Comparison of ENCODE assay signal across 26 mouse cellular contexts in genomic region chr3:95439670-95440069, GRCm38 (mm10). TPM values are rescaled to one million over a fixed set of nuclear protein-coding genes. Genes with fewer than 3 reads are reported as not detected.
"Had no signal": no experiment of that assay in that cellular context is flagged by ENCODE, and none has a peak within 500 bp of the region (broad histone marks: within the 10 kb centered on the region; RNA-seq: fewer than 3 reads in every experiment).

No protein-coding gene starts in this region.

- H3K27me3 ChIP-seq: midbrain, embryonic 12.5 days; neural tube, embryonic 13.5 days; neural tube, embryonic 15.5 days had no signal

- ATAC-seq: midbrain, embryonic 16.5 days had no signal

- H3K9me3 ChIP-seq: midbrain, embryonic 10.5 days; midbrain, embryonic 12.5 days; neural tube, embryonic 13.5 days; neural tube, embryonic 15.5 days had no signal

- H3K27ac ChIP-seq: midbrain, embryonic 10.5 days; midbrain, embryonic 12.5 days; neural tube, embryonic 13.5 days; neural tube, embryonic 15.5 days had no signal

- H3K4me3 ChIP-seq: midbrain, embryonic 10.5 days; midbrain, embryonic 12.5 days; myocyte; neural tube, embryonic 13.5 days; neural tube, embryonic 15.5 days had no signal

- H3K4me2 ChIP-seq: lung, embryonic 14.5 days; midbrain, embryonic 12.5 days; neural tube, embryonic 13.5 days; neural tube, embryonic 15.5 days had no signal

- H3K9ac ChIP-seq: lung, embryonic 14.5 days; midbrain, embryonic 12.5 days; neural tube, embryonic 13.5 days; neural tube, embryonic 15.5 days had no signal

- DNase-seq: lung, adult 18-20 months; lung, embryonic 14.5 days; lung, postnatal 10 days; lung, postnatal 4 days; midbrain, embryonic 14.5 days; retina, postnatal 1 day; right cerebral cortex, adult 18-20 months; right cerebral cortex, postnatal 25 days; right cerebral cortex, postnatal 4 days; spleen, adult 18-20 months; thymus, adult 18-20 months; thymus, postnatal 14 days; thymus, postnatal 36 days had no signal

RNA-seq across cellular contexts. Expression of gene 4930558C23Rik, which starts 37.0 kb away (rescaled TPM):
- total RNA-seq: megakaryocyte, adult 5-6 weeks; megakaryocyte-erythroid progenitor cell, adult 5-6 weeks had no signal
- polyA plus RNA-seq: lung, embryonic 14.5 days; lung, embryonic 16.5 days; midbrain, embryonic 10.5 days; midbrain, embryonic 12.5 days; midbrain, embryonic 14.5 days; midbrain, embryonic 16.5 days; myocyte; neural tube, embryonic 11.5 days; neural tube, embryonic 13.5 days; neural tube, embryonic 15.5 days; small intestine, adult 2 months; stomach, embryonic 14.5 days; thymus, postnatal 0 days had no signal

RNA-seq across cellular contexts. Expression of gene Ctsk, which starts 59.4 kb away (rescaled TPM):
- total RNA-seq: megakaryocyte-erythroid progenitor cell, adult 5-6 weeks had no signal
